Mouse (Mus musculus): ENCODE results near the gene Gm45713. TPM values are rescaled to one million over a fixed set of nuclear protein-coding genes. Genes with fewer than 3 reads are reported as not detected.

Gm45713 gene
- total and polyA plus RNA-seq, 3 experiments, result 3.9 TPM; not detected in 2

DNA sequence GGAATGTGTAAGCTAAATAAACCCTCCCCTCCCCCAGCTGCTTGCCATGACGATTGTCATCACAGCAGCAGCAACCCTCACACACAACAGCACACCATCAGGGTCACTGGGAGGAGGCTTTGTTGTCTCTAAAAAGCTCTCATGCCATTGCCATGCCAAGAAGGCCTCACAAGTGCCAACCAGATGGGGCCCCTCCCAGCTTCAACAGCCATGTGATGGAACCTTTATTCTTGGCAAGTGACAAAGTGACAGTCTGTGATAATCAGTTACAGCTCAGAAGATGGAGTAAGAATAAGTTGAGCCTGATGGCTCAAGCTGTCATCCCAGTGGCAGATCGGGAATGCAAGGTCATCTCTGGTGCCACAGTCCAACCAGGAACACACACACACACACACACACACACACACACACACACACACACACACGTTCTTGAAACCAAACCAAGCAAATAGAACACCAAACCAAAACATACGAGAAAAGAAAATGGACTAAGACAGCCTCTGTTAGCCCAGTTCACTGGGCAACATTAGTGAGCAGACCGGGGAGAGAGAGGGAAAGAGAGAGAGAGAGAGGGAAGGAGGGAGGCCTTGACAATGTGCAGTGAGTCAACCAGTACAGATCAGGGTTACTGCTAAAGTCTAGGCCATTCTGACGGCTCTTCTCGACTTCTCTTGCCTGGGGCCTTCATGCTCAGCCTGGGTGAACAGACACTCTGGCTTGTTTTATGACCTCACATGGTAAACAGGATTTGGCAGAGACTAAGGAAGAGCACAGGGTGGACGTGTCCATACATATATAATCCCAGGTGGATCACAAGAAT is 4.1 kb upstream of the Gm45713 start:
- H3K4me1 ChIP-seq (ENCODE audit: control insufficient read depth in 1 of 2, insufficient read depth in 2 of 2, low read length in 2 of 2), result peaks cover 11 to 23% of the 10 kb centered on the region in 2 experiments
- H3K9me3 ChIP-seq (replicated peaks; ENCODE audit: insufficient read depth, low read length), result no peaks in the 10 kb centered on the region
- no peak overlapping the region for H3K9ac ChIP-seq (ENCODE audit: control insufficient read depth, low read depth, low read length, poor library complexity, severe bottlenecking)
- H3K27me3 ChIP-seq (ENCODE audit: control insufficient read depth in 1 of 2, insufficient read depth in 2 of 2, low read length in 2 of 2), result no peaks in the 10 kb centered on the region
- H3K36me3 ChIP-seq (ENCODE audit: control insufficient read depth in 1 of 2, insufficient read depth in 2 of 2, low read length in 2 of 2), result peaks cover 0 to 14% of the 10 kb centered on the region in 2 experiments; a peak in 2 of 4 replicates
- H3K27ac ChIP-seq (ENCODE audit: control insufficient read depth, low read depth, low read length), result no peak overlapping the region
- TF ChIP-seq USF1 (IDR thresholded peaks at IDR 0.05; ENCODE audit: low read depth, low read length) (0 out of 2 replicates have a peak, but pooled peaks have one; percentile 7), POLR2A (IDR thresholded peaks at IDR 0.05; ENCODE audit: control insufficient read depth in 1 of 2, insufficient read depth in 1 of 2, low read depth in 1 of 2, low read length in 2 of 2, poor library complexity in 1 of 2) (no peak)
- no peak for DNase-seq (ENCODE audit: low read depth, low spot score)
- H3K79me2 ChIP-seq (ENCODE audit: control insufficient read depth, insufficient read depth, low read length, poor library complexity), result no peaks in the 10 kb centered on the region; the same call in 1 of the 2 replicates
- no peak overlapping the region for H3K4me3 ChIP-seq (ENCODE audit: control insufficient read depth in 1 of 2, insufficient read depth in 1 of 2, low read depth in 2 of 2, low read length in 2 of 2)

DNA sequence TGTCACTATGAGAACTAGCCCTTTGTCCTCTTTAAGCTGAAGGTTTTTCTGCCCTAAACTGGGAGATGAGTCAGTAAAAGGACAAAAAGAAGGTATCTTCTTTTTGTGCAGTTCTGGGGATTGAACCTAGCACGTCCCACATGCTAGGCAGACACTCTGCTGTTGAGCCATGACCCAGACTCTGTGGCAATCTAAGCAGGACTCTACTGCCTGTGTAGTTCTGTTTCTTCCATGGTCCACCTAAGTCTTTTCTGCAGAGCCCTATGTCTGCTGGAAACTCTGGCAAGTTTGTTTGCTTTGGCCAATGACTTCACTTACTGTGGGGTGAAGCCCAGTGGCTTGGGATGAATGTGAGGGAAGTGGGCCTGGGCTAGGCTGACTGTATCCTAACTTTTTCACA is 2.4 kb upstream of the Gm45713 start:
- Histone ChIP-seq H3K36me3 (ENCODE audit: control insufficient read depth in 1 of 2, insufficient read depth in 2 of 2, low read length in 2 of 2) (peaks cover 0 to 14% of the 10 kb centered on the region in 2 experiments; a peak in 2 of 4 replicates), H3K4me1 (ENCODE audit: control insufficient read depth in 1 of 2, insufficient read depth in 2 of 2, low read length in 2 of 2) (peaks cover 11 to 27% of the 10 kb centered on the region in 2 experiments), H3K27me3 (ENCODE audit: control insufficient read depth in 1 of 2, insufficient read depth in 2 of 2, low read length in 2 of 2) (no peaks in the 10 kb centered on the region), H3K79me2 (ENCODE audit: control insufficient read depth, insufficient read depth, low read length, poor library complexity) (no peaks in the 10 kb centered on the region; the same call in 1 of the 2 replicates), H3K27ac (ENCODE audit: control insufficient read depth, low read depth, low read length) (peak overlapping the region; percentile 80; the same call in 1 of the 2 replicates), H3K9me3 (replicated peaks; ENCODE audit: insufficient read depth, low read length) (no peaks in the 10 kb centered on the region), H3K4me3 (ENCODE audit: control insufficient read depth in 1 of 2, insufficient read depth in 1 of 2, low read depth in 2 of 2, low read length in 2 of 2) (no peak overlapping the region), H3K9ac (ENCODE audit: control insufficient read depth, low read depth, low read length, poor library complexity, severe bottlenecking) (no peak overlapping the region)
- TF ChIP-seq TAL1 (IDR thresholded peaks at IDR 0.05; ENCODE audit: low read length), result no peak
- TF ChIP-seq TBP (IDR thresholded peaks at IDR 0.05; ENCODE audit: low read depth, low read length), result peak; percentile 98
- DNase-seq (ENCODE audit: low read depth, low spot score), result peak; percentile 39

DNA sequence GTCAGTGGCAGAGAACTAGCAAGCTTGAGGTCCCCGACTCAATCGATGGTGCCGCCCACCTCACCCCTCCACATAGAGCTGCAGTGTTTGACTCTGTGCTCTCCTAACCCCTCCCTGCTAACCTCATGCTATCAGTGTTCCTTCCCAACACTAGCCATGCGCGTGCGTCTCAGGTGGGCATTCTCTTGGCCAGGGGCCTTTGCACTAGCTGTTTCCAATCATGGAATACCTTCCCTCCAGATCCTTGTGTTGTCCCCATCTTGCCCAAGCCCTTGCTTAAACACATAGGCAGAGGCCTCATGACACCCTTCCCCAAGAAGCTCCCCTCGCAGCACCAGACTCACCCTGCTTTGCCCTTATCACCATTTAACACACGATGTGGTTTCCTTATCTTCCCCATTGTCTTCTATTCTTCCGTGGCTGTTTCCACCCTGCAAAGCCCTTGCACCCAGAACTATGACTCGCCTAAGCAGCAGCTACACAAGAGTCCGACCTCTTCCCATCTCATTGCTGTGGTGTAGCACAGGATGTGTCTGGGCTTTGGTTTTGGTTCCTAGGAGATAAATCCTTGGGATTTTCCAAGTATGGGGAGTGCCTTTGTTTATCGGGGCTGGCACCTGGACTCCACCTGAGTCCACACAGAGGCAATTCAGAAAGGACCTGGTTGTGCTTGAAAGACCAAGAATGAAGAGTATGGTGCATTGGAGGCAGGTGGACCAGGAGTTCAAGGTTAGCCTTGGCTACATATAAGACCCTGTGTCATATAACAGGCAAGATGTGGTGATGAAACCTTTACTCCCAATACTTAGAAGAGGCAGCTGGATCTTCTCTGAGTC is 1.4 kb upstream of the Gm45713 start:
- DNase-seq (ENCODE audit: low read depth, low spot score), result peak; percentile 98
- Histone ChIP-seq H3K79me2 (ENCODE audit: control insufficient read depth, insufficient read depth, low read length, poor library complexity) (no peaks in the 10 kb centered on the region; the same call in 1 of the 2 replicates), H3K27ac (ENCODE audit: control insufficient read depth, low read depth, low read length) (peak overlapping the region; percentile 92), H3K9me3 (replicated peaks; ENCODE audit: insufficient read depth, low read length) (no peaks in the 10 kb centered on the region), H3K36me3 (ENCODE audit: control insufficient read depth in 1 of 2, insufficient read depth in 2 of 2, low read length in 2 of 2) (peaks cover 0 to 16% of the 10 kb centered on the region in 2 experiments; a peak in 2 of 4 replicates), H3K4me1 (ENCODE audit: control insufficient read depth in 1 of 2, insufficient read depth in 2 of 2, low read length in 2 of 2) (peaks cover 11 to 27% of the 10 kb centered on the region in 2 experiments), H3K27me3 (ENCODE audit: control insufficient read depth in 1 of 2, insufficient read depth in 2 of 2, low read length in 2 of 2) (no peaks in the 10 kb centered on the region), H3K9ac (ENCODE audit: control insufficient read depth, low read depth, low read length, poor library complexity, severe bottlenecking) (peak overlapping the region; percentile 75), H3K4me3 (ENCODE audit: control insufficient read depth in 1 of 2, insufficient read depth in 1 of 2, low read depth in 2 of 2, low read length in 2 of 2) (peak overlapping the region in 1 of 2 experiments; percentile 74; a peak in 2 of 4 replicates)
- TF ChIP-seq ZKSCAN1 (IDR thresholded peaks at IDR 0.05; ENCODE audit: low read depth, low read length) (no peak), SMC3 (IDR thresholded peaks at IDR 0.05; ENCODE audit: low read depth, low read length) (no peak), POLR2AphosphoS2 (IDR thresholded peaks at IDR 0.05; ENCODE audit: low read length) (0 out of 2 replicates have a peak, but pooled peaks have one; percentile 35), POLR2AphosphoS5 (IDR thresholded peaks at IDR 0.05; ENCODE audit: borderline replicate concordance, low read depth, low read length) (no peak), TBP (IDR thresholded peaks at IDR 0.05; ENCODE audit: low read depth, low read length) (peak; percentile 59; the same call in 1 of the 2 replicates), NELFE (IDR thresholded peaks at IDR 0.05; ENCODE audit: low read depth, low read length) (peak; percentile 42; the same call in 1 of the 2 replicates), MAX (IDR thresholded peaks at IDR 0.05; ENCODE audit: low read length) (peak; percentile 65; the same call in 1 of the 2 replicates), TAL1 (IDR thresholded peaks at IDR 0.05; ENCODE audit: low read length) (peak; percentile 96), ELF1 (IDR thresholded peaks at IDR 0.05; ENCODE audit: low read depth, low read length) (peak; percentile 65; the same call in 1 of the 2 replicates), RCOR1 (IDR thresholded peaks at IDR 0.05; ENCODE audit: low read depth, low read length) (peak; percentile 93), KAT2A (conservative IDR thresholded peaks at IDR 0.05; ENCODE audit: low read depth, low read length) (no peak; the same call in 1 of the 2 replicates), MEF2A (IDR thresholded peaks at IDR 0.05; ENCODE audit: extremely low read depth, insufficient replicate concordance, low read depth, low read length, poor library complexity, severe bottlenecking) (0 out of 2 replicates have a peak, but pooled peaks have one; percentile 30), UBTF (IDR thresholded peaks at IDR 0.05; ENCODE audit: borderline replicate concordance, insufficient read depth, low read depth, low read length) (no peak), POLR2A (IDR thresholded peaks at IDR 0.05; ENCODE audit: control insufficient read depth in 1 of 2, insufficient read depth in 1 of 2, low read depth in 1 of 2, low read length in 2 of 2, poor library complexity in 1 of 2) (peak in 1 of 2 experiments; percentile 52; a peak in 1 of 4 replicates), MAFK (IDR thresholded peaks at IDR 0.05; ENCODE audit: borderline replicate concordance, low read depth, low read length) (peak; percentile 74), CTCF (IDR thresholded peaks at IDR 0.05 in 2 of 3, conservative IDR thresholded peaks at IDR 0.05 in 1 of 3; ENCODE audit: control insufficient read depth in 1 of 3, insufficient read depth in 1 of 3, low read depth in 2 of 3, low read length in 3 of 3, poor library complexity in 1 of 3, severe bottlenecking in 1 of 3) (no peak), MAZ (IDR thresholded peaks at IDR 0.05; ENCODE audit: low read depth, low read length) (peak; percentile 79; the same call in 1 of the 2 replicates), RAD21 (IDR thresholded peaks at IDR 0.05; ENCODE audit: low read depth, low read length) (no peak), E2F4 (IDR thresholded peaks at IDR 0.05; ENCODE audit: borderline replicate concordance, low read depth, low read length) (no peak)

All from MEL (cell line).